Mouse (Mus musculus) c-Kit-negative CD71-positive TER-119-positive erythroid progenitor cells, embryonic 14.5 days (primary cell): ENCODE measurements around the gene Rap1gap2.

Experiments used
- DNase-seq: peaks from one replicate; pipeline ENCODE4 v3.0.0-alpha.2; 2013; ENCODE audit warnings: low read depth, low spot score

Rap1gap2 gene

DNA sequence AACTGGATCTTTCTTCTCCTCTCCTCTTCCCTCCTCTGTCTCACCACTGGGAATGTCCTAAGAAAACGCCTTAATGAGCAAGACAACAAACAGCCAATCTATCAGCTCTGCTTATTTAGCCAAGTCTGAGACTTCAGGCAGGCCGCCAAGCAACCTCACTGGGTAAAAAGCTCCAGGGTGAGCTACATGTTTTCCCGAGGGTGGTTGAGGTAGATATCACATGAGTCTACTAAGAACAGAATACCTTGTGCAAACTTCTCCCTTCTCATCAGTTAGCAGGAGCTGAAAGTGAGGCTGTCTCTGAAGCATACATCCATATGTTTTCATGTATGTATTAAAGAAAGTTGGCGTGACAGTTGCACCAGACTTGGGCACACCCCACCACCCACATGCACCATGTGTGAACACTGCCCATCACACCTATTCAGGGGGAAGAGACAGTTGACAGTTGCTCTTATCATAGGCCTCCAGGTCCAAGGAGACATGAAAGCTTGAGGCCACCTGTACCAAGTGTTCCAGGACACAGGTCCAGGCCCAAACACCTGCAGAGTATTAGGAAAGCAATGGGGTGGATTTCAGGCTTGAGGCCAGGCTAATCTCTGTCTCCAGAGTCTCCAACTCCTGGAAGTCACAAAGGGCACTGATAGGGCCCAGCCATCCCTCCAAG is 35.8 kb downstream of the Rap1gap2 start:
- no peak for DNase-seq

DNA sequence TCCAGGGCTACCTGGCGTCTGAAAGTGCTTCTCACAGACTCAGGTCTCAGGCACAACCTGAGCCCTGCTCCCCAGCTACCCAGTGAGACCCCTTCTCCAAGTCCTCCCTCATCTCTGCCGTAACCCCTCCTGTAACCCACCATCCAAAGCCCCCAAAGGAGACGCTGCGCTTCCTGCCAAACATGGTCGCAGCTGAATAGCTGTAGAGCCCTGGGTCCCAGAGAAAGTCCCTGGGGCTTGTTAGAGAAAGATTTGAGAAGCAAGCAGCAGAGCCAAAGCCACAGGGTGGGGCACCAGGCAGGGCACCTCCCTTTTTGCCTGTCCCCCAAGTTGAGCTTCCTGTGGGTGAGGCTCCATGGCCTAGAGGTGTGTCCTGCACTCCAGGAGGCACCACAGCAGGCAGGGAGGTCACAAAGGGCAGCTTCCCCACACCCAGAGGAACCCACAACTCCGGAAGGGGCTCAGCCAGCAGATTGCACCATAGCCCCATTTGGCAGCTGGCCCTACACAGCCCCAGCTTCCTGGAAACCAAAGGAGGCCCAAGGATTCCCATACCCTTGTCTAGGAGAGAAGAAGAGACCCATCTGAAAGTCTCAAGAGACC is 38.2 kb downstream of the Rap1gap2 start:
- peak; percentile 53 for DNase-seq

DNA sequence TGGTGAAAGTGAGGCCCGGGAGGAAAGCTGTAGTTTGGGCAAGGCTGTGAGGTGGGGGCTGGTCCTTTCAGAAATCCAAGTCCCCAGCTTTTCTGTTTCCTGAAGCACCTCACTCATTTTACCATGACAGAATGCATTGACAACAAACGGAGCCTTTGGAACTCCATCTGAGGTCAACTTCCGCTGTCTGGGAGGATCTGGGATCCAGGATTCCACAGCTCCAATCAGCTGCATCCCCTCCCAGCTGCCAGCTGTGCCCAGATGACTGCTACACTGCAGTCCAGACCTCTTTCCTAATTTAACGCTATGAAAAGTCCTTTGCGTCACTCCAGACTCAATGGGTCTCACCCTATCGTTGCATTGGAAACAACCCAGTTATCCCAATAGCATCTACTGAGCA is 41.0 kb downstream of the Rap1gap2 start:
- no peak for DNase-seq

DNA sequence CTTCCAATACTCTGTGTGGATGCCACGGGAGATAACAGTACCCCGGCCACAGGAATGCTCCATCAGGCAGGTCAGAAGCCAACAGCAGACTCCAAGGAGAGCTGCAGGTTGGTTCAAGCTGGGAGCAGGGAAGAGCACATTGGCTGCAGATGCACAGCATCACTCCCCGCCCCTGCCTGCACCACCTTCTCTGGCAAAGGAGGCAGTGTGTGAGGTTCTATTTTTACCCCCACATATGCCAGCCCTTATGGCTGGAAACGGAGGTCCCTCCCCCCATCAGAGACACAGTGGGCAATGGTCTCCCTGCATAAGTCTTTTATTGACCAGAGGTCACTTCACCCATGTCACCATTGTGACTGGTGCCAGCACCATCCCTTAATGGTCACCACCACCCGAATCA is 42.3 kb downstream of the Rap1gap2 start:
- DNase-seq: no peak

DNA sequence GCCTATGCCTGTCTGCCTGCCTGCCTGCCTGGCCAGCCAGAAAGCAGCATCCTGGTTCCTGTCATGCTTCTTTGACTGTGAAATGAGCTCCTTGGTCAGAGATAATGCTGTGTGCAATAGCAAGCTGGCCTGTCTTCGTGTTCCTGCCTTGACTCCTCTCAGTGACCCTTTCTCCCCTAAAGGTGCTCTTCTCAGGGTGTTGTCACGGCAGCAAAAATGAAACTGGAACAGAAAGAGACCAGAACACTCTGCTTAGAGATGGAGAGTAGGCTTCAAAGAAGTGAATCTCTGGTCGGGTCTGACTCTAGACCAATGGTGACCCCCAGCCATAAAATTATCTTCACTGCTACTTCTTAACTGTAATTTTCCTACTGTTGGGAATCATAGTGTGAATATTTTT is 42.7 kb downstream of the Rap1gap2 start:
- DNase-seq: no peak

DNA sequence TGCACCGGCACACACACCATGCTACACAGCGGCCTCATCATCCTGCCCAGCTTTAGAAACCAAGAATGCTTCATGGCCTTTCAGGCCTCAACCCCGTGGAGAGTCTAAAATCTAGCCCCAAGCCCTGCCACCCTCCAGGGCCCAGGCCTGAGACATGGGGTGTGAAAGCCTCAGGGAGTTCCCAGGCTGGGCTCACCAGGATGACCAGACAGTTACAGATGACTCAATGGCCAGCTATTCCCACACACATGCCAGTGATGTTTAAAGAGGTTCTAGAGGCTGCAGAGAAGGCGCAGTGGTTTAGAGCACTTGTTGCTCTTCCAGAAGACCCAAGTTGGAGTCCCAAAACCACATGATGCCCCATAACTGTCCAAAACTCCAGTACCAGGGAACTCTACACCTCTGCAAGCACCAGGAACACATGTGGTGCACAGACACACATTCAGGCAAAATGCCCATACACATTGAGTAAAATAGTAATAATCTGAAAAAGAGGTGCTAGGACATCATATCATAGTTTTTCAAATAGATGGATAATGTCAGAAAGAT is 44.3 kb downstream of the Rap1gap2 start:
- DNase-seq: no peak

DNA sequence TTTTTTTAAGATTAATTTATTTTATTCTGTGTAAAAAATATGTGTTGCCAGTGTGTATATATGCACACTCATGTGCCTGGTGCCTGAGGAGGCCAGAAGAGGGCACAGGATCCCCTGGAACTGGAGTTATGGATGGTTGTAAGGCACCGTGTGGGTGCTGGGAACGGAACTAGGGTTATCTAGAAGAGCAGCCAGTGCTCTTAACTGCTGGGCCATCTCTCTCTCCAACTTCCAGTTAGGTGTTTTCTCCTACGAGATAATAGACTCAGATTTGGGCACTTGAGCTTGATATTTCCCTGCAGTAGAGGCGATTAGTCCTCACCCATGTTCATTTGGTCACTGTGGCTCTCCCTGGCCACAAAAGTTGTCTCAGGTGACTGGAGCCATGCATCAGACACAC is 49.3 kb downstream of the Rap1gap2 start:
- DNase-seq: no peak

DNA sequence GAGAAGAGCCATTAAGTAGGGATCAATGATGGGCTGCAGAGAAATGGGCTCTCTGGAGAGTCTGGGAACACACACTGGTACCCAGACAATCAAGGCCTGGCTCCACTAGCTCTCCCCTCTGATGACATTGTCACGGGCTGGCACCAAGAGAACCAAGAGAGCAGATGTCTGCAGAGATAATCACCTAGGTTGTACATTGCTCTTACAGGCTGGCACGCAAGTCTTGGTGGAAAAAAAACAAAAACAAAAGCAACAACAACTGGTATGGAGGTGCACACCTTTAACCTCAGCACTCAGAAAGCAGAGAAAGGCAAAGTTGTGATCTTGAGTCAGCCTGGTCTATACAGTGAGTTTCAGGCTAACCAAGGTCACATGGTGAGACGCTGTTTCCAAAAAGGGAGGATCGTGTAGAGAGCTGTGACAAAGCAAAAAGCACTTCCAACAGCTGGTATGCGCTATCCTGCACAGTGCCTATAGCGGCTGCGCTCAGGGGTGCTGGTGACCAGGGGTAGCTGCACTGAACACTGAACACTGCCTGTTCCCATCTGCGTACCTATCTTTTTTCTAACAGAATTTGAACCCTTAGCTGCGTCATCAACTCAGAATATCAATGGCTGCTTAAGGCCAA is 50.0 kb downstream of the Rap1gap2 start:
- no peak for DNase-seq

DNA sequence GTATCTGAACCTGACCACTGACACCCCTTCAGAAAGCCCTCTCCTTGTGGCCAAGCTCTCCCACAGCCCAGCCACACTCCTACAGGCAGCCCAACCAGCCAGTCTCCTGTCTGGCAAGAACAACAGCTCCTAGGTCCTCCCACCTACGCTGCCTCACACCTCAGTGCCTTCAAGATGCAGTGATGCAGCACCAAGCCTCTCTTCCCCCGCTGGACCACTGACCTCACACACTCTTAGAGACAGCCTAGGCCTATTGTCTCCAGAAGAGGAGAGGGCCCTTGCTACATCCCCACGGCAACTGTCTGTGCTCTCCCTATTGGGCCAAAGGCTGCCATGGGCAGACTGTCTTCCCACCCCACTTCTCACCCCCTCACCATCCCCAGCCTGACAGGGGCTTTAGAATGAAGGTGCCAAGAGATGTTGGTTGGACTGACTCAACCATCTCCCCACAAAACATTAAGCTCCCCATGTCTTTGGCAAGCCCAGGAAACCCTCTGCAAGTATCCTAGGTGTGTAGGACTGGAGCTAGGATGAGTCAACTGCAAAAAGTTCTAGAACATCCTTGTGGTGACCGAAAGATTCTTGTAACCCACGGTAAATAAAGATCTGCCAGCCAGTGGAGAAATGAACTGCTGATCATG is 50.8 kb downstream of the Rap1gap2 start:
- no peak for DNase-seq

DNA sequence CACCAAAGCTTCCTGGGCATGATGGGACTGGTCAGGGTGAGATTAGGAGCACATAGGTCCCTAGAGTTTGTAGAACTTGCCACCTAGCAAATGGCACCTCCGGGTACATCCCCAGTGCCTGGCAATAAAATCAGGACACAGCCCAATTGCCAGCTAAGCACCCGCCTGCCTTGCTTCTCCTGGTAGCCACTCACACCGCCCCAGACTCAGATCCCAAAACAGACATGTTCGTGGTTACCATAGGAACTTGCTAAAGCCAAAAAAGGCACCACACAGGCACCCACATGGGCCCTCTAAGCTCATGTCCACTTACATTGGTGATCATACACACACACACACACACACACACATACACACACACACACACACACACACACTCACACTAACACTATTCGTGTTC is 51.8 kb downstream of the Rap1gap2 start:
- DNase-seq: no peak

DNA sequence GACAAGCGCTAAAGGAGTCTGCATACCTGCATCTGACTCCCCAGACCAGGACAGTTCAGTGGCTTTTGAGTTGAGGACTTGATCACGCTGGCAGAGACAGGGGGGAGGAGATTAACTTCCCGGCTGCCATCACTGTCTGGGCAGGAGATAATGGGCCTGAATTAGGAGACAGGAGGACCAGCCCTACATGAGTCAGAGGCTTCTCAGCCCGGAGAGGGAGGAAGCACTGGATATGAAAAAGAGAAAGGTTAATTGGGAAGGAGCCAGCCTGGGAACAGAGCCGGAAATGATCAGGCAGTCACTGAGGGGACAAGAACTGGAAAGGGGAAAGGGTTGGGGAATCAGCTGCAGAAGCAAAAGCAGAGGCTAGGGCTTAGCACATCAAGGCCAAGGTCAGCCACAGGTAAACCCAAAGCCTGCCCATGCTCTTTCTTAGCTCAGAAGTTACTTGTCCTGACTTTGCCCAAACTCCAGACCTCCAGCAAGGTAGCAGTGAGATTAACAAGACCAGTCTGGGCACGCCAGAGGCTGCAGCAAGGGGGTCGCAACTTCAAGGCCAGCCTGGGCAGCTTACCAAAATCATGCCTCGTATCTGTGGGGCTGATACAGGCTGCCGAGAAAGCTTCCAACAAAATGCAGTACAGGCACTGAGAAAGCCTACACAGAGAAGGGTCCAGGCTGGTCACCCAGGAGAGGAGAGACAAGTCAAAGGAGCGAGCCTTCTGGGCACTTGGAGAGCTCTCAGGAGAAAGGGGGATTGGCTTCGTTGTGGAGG is 53.1 kb downstream of the Rap1gap2 start:
- no peak for DNase-seq

DNA sequence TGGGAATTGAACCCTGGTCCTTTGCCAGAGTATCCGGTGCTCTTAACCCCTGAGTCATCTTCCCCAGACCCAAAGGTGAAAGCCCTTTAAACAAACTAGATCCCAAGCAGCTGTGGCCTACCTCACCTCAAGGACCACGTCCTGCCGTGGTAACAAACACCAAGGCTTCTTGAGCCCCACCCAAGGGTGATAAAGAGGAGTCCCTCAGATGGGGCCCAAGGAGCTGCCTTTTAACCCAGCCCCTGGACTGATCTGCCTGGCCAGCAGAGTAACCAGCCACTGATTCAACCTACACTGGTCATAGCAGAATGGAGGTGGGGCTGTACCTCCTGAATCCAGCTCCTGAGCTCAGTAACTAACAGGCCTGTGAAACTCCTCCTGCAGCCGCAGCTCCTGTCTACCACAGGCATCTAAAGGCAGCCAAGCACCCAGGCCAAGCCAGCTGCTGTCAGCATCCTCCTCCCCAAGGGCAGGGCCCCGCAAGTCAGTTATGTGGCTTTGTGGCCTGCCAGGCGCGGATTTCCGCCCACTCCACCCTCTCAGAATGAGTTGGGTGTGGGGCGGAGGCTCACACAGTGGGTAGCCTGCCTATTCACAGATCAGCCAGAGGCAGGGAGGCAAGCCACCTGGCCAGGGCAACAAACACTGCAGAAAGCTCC is 54.9 kb downstream of the Rap1gap2 start:
- no peak for DNase-seq

DNA sequence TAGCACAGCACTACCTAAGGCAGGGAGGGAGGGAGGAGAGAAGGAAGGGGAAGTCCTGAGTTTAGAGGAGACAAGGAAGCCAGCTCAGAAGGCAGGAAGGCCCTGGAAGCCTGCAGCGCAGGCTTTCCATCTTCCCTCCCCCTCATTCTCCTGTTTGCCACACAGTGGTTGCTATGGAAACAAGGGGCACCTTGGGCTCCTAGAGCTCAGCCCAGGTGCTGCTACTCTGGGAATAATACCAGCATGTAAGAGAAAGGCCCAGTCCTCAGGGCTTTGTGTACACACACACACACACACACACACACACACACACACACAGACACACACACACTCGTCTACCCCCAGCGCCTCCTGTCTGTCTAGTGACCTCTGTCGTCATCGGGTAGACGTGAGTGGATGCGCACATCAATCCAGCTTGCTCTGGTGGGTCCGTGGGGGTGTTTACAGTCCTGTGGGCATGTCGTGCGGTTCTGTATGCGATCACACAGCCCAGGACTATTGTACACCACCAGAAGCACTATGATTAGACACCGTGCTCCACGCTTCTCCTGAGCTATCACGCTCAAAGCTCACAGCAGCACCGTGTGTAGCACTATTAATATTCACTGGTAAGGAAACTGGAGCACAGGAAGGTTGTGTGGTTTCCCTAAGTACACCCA is 55.9 kb downstream of the Rap1gap2 start:
- no peak for DNase-seq

DNA sequence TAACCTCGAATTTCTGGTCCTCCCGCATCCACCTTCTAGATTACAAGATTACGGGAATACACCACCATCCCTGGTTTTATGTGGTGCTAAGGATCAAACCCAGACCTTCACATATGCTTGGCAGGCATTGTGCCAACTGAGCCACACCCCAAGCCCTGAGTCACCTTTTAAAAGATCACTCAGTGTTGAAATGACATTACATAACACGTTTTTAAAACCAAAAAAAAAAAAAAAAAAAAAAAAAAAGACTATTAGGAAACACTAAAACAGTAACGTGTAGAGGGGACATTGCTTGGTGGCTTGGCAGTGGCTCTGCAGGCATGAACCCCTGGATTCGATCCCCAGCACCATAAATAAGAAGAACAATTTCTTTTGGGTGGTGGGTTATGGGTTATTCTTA is 59.1 kb downstream of the Rap1gap2 start:
- DNase-seq: no peak

DNA sequence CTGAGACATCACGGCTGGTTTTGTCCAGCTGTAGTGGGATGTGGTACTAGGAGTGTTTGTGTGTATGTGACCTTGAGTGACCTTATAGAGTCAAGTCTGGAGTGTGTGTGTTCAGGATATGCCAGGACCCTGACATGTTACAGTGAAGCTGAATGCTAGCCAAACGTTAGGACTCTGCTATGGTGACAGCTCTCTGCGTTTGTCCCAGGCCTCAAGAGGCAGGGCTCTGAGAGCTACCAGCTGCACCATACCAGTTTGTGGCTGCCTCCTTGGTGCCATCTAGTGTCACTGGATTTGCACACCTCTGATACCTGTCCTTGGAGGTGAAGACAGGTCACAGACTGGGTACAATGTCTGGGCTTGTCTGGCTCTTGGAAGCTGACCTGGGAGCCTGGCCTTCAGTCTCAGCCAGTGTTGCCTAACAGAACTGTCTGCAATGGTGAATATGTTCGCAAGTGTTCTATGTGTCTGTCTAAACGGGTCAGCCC is 60.1 kb downstream of the Rap1gap2 start:
- DNase-seq: no peak

DNA sequence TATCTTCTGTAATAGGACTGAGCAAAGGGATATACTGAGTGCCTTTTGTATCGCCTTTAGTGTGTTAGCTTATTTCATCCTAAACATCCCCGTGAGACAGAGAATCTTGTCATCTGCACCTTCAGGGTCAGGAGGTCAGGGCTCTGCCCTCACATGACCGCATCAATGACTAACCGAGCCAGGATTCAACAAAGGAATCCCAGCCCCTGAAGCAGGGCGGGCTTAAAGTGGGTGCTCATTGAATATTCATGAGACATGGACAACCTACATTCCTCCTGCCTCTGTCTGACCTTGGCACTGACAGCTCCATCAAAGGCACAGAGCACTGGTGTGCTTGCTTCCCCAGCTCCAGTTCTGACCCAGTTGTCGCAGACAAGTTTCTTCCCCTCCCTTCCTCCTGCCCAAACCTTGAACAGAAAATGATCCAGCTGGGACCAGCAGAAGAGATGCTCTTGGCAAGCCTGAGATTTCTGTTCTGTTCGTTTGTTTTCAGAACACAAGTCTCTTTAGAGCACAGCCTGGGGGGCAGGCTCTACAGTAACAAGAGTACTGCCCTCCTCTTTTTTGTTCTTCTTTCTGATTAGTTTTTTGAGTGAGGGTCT is 61.8 kb downstream of the Rap1gap2 start:
- DNase-seq: no peak

DNA sequence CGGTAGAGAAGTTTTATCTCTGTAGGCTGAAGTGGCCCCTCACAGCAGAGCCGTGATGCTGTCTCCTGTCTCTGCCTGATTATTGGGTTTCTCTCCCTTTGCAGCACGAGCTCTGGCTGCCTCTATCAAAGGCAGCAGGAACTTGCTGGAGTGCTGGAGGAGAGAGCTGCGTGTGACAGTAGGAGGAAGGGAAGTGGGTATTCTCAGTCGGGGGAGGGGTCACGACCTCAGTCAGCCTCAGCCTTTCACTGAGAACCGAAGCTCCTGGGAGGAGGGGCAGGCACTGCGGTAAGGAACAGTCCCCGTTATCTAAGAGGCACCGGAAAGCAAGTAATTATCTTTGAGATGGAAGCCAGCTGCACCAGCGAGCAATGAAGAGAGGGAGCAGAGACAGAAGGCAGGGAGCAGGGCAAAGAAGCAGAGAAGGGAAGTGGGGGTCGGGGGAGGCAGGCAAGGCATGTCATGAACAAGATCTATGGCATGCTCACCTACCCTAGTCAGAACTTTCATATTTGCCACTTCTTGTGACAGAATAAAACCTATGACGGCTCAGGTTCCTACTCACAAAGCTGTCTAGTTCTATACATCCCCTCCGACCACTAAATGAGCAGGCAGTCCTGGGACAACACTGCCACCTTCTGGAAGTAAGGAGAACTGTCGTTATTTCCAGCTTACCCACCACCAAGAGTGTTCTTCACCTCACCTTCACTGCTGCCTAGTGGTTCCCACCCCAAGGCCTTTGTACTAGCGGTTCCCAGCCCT is 63.6 kb downstream of the Rap1gap2 start:
- peak; percentile 64 for DNase-seq

DNA sequence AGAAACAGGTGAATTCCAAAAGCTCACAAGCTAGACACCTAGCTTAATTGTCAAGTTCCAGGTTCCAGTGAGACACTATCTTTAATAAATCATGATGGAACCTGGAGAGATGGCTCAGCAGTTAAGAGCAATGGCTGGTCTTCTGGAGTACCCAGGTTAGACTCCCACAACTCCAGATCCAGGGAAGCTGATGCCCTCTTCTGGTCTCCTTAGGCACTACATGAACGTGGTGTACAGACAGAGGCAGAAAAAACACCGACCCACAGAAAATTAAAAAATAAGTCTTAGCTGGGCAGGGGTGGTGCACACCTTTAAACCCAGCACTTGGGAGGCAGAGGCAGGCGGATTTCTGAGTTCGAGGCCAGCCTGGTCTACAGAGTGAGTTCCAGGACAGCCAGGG is 64.5 kb downstream of the Rap1gap2 start:
- peak; percentile 47 for DNase-seq

DNA sequence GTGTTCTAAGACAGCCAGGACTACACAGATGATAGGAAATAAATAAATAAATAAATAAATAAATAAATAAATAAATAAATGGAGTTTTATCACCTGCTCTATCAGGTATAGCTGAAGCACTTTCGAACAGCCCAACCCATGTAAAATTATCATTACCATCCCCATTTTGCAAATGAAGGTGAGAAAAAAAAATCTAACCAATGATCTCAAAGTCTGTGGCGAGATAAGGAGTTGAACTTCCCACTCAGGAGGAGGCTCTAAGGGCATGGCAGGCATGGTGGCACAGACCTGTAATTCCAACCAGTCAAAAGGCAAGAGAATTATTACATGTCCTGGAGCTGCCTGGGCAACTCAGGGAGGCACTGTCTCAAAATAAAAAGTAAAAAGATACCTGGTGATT is 65.2 kb downstream of the Rap1gap2 start:
- DNase-seq: no peak
